Mouse (Mus musculus) CD8-positive naive resting alpha-beta T cell, adult 57 days (primary cell): Measurements from ENCODE around the gene Olfr31. TPM values are rescaled to one million over a fixed set of nuclear protein-coding genes. Genes with fewer than 3 reads are reported as not detected.

Source experiments
- total RNA-seq: library from RNA; stranded (reverse); gene quantifications from one replicate; pipeline ENCODE4 v1.2.4, GENCODE M21; 2023

The Olfr31 gene
- total RNA-seq: not detected

GRCm38 (mm10) chr14:14322528-14322927 is at the start of gene Olfr31:
Olfr31 (plus strand) TSS chr14:14322828.

DNA sequence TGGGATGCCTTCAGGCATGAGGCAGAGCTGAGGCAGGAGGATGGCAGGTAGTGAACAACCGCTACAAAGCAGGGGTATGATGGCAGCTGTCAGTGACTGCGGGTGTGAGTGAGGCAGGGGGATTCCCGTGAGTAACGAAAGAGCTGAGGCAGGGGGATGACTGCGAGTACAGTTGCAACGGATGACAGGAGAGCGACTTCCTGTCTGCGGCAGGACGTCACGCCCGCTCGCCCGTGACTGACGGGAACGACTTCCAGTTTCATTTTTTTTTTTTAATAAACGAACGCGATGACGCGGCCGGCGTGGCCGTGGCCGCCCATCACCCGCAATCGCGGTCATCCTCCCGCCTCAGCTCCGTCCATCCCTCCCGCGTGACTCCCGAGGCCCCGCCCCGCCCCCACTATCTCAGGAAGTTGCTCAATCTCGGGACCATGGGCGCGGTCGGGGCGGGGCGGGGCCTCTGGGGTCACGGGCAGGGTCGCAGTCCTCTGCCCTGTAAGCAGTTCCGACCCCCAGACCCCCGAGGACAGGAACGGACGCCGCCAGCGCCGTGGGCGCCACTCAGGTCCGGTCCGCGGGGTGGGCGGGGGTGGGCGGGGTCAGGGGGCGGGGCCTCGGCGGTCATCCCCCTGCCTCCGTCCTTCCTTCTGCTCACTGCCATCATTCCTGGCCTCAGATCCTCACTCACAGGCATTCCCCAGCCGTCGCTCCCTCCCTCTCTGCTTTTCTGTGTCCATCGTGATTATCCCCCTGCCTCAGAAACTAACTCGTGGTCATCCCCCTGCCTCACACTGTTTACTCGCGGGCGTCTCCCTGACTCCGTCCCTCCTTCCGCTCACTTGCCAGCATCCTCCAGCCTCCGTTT is 23.6 kb downstream of the Olfr31 start, which contains the start of gene Il3ra:
Gene Il3ra, plus strand, starts transcription at position 328 of the 865 bp plus-strand sequence.

Other genes with a start within 250 kb of the Olfr31 start
- 84.8 TPM for gene Psmd6, start 201.8 kb upstream of the Olfr31 start, total RNA-seq
- gene Olfr720, start 136.0 kb upstream of the Olfr31 start, total RNA-seq: not detected
- 9.3 TPM for gene Il3ra, start 23.4 kb downstream of the Olfr31 start, total RNA-seq
- gene Olfr721-ps1, start 78.5 kb downstream of the Olfr31 start, total RNA-seq: not detected